Mouse (Mus musculus) kidney, embryonic 16.5 days (tissue): ENCODE results near the gene Shisa8. TPM values are rescaled to one million over a fixed set of nuclear protein-coding genes. Genes with fewer than 3 reads are reported as not detected.

Experiments used
- ATAC-seq: fragments of 200-750 bp; cut with Nextera tagmentation; 2 replicates; pipeline ENCODE4 v1.8.0; 2017; ENCODE audit warnings: moderate TSS enrichment; ENCODE audit not compliant: low FRiP score, low TSS enrichment
- H3K27ac ChIP-seq: fragments of 300-500 bp; sonication (generic); 2 replicates; pipeline ENCODE4 v1.5.1; 2014; ENCODE audit warnings: low read length
- H3K27me3 ChIP-seq: fragments of 300-500 bp; sonication (generic); 2 replicates; pipeline ENCODE4 v1.6.1; 2014; ENCODE audit warnings: low read length, control low read depth, mixed read lengths; ENCODE audit not compliant: insufficient read depth
- H3K36me3 ChIP-seq: fragments of 300-500 bp; sonication (generic); 2 replicates; pipeline ENCODE4 v1.6.1; 2014; ENCODE audit warnings: low read length, control low read depth, mixed read lengths; ENCODE audit not compliant: insufficient read depth
- H3K4me1 ChIP-seq: fragments of 300-500 bp; sonication (generic); 2 replicates; pipeline ENCODE4 v1.6.1; 2014; ENCODE audit warnings: low read length, control low read depth, mixed read lengths; ENCODE audit not compliant: insufficient read depth
- H3K4me2 ChIP-seq: fragments of 300-500 bp; sonication (generic); replicated peaks from 2 replicates; pipeline ENCODE4 v1.6.1; 2014; ENCODE audit warnings: low read depth, low read length
- H3K4me3 ChIP-seq: fragments of 300-500 bp; sonication (generic); 2 replicates; pipeline ENCODE4 v1.5.1; 2014; ENCODE audit warnings: mild to moderate bottlenecking, low read length
- H3K9ac ChIP-seq: fragments of 300-500 bp; sonication (generic); replicated peaks from 2 replicates; pipeline ENCODE4 v1.6.1; 2014; ENCODE audit warnings: low read length
- H3K9me3 ChIP-seq: fragments of 300-500 bp; sonication (generic); 2 replicates; pipeline ENCODE4 v1.6.1; 2016; ENCODE audit warnings: low read length, control low read depth
- WGBS: fragments of 180-500 bp; shearing (Covaris S2); extraction: QIAGEN DNeasy Blood & Tissue Kit; methylation state at CpG from one replicate; pipeline ENCODE4 v1.1.7; 2014; 5-methylcytosine and 5-hydroxymethylcytosine counted together
- polyA plus RNA-seq: library from polyadenylated mRNA; unstranded; fragments of >200 nt; fragmentation: Nextera tagmentation; extraction: Ambion mirVana; gene quantifications from 2 replicates; pipeline ENCODE4 v1.2.1, GENCODE M21; 2015

Shisa8 gene
- polyA plus RNA-seq, 1 experiment from 2014 or later = 0.41 TPM

DNA sequence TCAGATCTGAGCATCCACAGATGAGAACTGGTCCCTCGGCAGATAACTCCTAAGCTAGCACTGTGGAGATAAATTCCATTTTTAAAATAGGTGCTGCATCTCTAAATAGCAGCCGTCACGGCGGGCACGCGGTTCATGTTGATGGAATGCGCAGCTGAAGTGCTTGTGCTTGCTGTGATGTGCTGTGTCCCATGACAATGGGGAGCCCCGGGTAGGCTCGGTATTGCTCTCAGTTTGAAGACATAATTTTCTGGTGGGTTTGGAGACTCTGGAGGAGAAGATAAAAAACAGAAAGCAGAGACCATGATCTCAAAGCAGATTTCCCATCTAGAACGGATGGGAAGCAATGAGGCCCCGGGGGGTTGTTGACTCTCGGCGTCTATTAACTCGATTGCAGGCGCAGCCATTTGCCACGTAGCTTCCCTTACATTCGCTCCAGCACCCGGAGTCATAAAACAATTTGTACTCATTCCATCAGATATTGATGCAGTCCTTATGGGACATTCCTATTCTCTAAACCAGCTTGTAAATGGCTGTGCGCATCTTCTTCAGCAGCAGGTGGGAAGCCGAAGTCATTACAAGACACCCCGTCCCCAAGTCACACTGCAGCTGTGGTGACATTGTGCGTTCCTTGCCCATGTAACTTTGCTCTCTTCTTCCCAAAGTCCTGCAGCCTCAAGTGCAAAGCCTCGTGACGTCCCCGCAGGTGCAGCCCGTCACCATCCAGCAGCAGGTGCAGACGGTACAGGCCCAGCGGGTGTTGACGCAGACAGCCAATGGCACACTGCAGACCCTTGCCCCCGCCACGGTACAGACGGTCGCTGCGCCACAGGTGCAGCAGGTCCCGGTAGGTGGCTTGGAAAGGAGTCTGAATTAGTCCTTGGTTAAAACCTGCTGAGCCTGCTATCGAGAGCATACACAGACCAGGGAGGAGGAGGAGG lies 41.9 kb downstream of the Shisa8 start:
- no peak overlapping the region for H3K9ac ChIP-seq
- H3K27ac ChIP-seq = no peak overlapping the region
- H3K27me3 ChIP-seq = no peaks in the 10 kb centered on the region
- H3K4me3 ChIP-seq = no peak overlapping the region
- no peaks in the 10 kb centered on the region for H3K9me3 ChIP-seq
- WGBS = 76% methylated on average over 36 of the region's 36 CpGs
- peaks cover 36% of the 10 kb centered on the region for H3K4me1 ChIP-seq
- no peak overlapping the region for H3K4me2 ChIP-seq
- H3K36me3 ChIP-seq = peaks cover 44% of the 10 kb centered on the region
- no peak for ATAC-seq

DNA sequence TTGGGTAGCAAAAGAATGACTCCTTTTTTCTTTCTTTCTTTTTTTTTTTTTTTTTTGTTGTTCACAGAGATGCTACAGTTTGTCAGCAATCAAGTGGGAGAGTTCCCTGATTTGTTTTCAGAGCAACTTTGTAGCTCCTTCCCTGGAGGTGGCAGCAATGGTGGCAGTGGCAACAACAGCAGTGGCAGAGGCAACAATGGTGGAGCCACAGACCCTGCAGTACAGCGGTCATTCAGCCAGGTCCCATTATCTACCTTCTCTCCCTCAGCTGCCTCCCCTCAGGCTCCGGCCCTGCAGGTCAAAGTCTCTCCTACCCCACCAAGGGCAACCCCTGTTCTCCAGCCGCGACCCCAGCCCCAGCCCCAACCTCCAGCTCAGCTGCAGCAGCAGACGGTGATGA lies 42.9 kb downstream of the Shisa8 start:
- H3K4me3 ChIP-seq = no peak overlapping the region
- 64% methylated on average over 5 of the region's 5 CpGs for WGBS
- no peak overlapping the region for H3K9ac ChIP-seq
- H3K27ac ChIP-seq = no peak overlapping the region
- H3K27me3 ChIP-seq = no peaks in the 10 kb centered on the region
- no peak for ATAC-seq
- peaks cover 43% of the 10 kb centered on the region for H3K4me1 ChIP-seq
- no peak overlapping the region for H3K4me2 ChIP-seq
- H3K36me3 ChIP-seq = peaks cover 34% of the 10 kb centered on the region
- H3K9me3 ChIP-seq = no peaks in the 10 kb centered on the region

DNA sequence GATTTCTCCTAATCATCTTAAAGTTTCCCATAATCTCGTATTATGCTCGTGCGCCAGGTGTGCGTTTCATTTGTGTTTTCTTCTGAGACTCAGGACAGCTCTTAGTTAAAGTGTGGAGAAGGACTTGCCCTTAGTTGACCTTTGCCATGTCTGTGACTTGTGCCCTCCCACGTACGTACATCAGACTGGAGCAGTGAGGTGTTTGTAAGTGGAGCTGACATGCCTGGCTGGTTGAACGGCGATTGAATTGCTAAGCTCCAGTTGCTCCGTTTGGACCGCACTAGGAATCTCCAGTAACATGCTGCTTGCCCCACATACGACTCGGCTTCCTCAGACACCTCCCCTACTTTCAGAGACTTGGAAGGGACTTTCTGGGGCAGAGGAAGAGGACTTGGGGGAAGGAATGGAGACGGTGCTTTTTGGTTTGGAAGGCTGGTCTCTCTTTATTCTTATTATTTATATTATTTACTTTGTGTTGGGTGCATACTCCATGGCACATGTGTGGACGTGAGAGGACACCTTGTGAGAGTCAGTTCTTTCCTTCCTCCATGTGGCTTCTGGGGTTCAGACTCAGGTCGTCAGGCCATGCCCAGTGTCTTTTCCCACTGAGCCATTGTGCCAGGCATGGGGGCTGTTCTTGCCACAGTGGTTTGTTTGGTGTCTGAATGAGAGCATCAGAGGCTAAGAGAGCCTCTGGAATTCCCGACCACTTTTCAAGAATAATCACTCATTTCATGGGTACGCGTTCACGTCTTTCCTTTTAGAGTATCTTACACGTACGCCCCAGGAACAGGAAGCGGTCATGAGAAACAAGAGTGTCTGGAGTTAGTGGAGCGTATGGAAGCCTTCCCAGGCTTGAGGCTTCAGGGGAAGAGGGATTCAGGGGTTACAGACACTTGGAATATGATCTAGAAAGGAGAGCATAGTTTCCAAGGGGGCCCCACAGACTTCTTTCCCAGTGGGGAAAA lies 45.1 kb downstream of the Shisa8 start:
- ATAC-seq = peak; percentile 64
- no peak overlapping the region for H3K4me3 ChIP-seq
- H3K9ac ChIP-seq = peak overlapping the region; percentile 32; the same call in 1 of the 2 replicates
- peak overlapping the region; percentile 78 for H3K27ac ChIP-seq
- peaks cover 19% of the 10 kb centered on the region for H3K36me3 ChIP-seq
- H3K4me1 ChIP-seq = peaks cover 60% of the 10 kb centered on the region
- H3K4me2 ChIP-seq = peak overlapping the region; percentile 45
- no peaks in the 10 kb centered on the region for H3K27me3 ChIP-seq
- H3K9me3 ChIP-seq = no peaks in the 10 kb centered on the region
- 22% methylated on average over 23 of the region's 23 CpGs for WGBS

DNA sequence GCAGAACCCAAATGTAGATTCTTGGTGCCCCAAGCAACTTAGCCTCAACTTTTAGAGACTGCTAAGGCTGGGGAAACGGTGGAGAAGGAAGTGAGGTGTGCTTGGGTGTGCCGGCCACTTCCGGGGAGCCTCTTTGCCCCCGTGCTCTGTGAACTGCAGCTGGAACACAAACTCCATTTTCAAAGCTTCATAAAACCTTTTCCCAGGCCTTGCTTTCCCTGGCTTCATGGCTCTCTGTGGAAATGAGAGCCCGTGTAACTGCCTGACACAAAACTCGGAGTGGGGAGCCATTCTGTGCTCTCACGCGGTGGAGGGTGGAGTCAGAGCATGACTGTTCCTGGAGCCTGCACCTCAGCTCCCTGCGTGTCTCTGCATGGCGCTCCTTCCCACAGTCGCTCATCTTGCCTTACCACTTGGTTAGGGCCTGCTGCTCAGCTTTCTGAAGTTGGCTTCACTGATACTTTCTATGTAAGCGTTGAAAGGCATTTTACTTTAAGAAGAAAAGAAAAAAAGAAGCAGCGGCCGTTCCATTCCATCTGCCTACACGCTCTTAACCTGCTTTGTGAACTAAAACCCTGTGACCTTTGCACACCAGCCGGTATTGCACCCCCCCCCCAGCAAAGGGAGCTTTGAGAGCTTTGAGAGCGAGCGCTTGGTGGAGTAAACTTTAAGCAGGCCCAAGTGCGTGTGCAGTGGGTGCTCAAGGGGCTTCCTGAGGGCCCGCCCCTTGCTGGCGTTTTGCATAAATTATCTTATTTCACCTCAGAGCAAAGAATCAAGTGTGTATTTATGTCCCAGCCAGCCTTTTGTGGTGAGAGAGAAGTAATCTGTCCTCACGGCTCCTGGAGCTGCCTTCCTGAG lies 46.1 kb downstream of the Shisa8 start:
- ATAC-seq = peak; percentile 62

DNA sequence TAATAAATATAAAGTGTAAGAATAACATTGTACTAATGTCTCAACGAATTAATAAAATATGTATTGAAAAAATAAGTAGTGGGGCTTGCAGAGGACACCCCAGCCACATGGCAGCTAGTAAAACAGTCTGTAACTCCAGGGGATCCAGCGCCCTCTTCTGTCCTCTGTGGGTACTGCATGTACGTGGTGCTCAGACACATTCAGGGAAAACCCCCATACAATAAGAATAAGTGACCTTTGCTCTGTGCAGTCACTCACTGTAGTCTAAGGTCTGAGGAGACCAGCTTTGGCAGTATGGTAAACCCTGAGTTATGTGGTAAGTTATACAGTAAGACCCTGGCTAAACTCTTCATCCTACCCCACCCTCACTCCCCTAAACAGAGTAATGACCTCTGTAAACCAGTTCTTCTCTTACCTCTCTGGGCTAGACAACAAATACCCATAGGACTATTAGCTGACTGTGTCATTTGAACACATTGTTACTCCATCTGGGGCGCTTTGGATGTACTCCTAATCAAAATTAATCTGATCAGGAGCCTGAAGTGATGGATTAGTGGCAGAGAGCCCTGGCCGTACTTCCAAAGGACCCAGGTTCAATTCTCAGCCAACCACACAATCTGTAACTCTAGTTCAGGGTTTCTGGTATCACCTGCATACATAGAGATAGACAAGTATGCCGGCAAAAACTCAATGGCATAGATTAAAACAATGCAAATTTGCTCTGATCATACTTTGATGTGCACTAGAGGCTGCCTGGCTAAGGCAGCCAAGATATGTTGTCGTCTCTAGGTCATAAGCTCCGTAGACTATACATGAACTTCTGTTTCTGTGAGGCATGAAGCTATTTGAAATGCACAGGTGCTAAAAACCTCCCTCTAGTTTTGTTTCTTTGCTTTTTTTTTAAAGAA lies 47.0 kb downstream of the Shisa8 start:
- Histone ChIP-seq H3K9ac (peak overlapping the region; percentile 49), H3K27me3 (no peaks in the 10 kb centered on the region), H3K36me3 (peaks cover 6% of the 10 kb centered on the region), H3K9me3 (no peaks in the 10 kb centered on the region), H3K4me3 (no peak overlapping the region), H3K27ac (peak overlapping the region; percentile 78), H3K4me1 (peaks cover 70% of the 10 kb centered on the region), H3K4me2 (peak overlapping the region; percentile 45; the same call in 1 of the 2 replicates)
- WGBS = 49% methylated on average over 8 of the region's 8 CpGs
- ATAC-seq = peak; percentile 22; the same call in 1 of the 2 replicates

More for the DNA sequence above, 46.1 kb downstream of the Shisa8 start:
- peak overlapping the region; percentile 45 for H3K4me2 ChIP-seq
- peak overlapping the region; percentile 78 for H3K27ac ChIP-seq
- 26% methylated on average over 22 of the region's 22 CpGs for WGBS
- H3K4me3 ChIP-seq = 0 out of 2 replicates have a peak overlapping the region, but pooled peaks have one; percentile 2
- peaks cover 15% of the 10 kb centered on the region for H3K36me3 ChIP-seq
- peak overlapping the region; percentile 49 for H3K9ac ChIP-seq
- peaks cover 62% of the 10 kb centered on the region for H3K4me1 ChIP-seq
- H3K9me3 ChIP-seq = no peaks in the 10 kb centered on the region
- H3K27me3 ChIP-seq = no peaks in the 10 kb centered on the region

DNA sequence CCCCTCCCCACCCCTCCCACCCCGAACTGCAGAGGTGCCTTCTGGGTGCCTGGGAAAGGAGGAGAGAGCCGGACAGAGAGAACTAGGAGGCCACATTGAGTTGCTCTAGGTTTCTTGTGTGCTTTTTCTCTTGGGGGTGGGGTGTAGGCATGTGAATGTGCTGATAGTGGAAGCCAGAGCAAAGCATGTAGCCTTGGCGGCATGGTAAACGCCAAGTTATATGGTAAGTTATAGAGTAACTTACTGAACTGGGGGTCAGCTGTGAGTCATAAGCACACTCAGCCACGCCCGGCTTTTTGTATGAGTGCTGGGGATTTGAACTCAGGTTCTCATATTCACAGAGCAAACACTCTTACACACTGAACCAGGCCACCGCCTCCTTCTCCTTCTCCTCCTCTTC lies 48.1 kb downstream of the Shisa8 start:
- no peak overlapping the region for H3K9ac ChIP-seq
- H3K9me3 ChIP-seq = no peaks in the 10 kb centered on the region
- H3K27ac ChIP-seq = peak overlapping the region; percentile 73
- H3K4me2 ChIP-seq = 0 out of 2 replicates have a peak overlapping the region, but pooled peaks have one; percentile 10
- ATAC-seq = no peak
- H3K4me1 ChIP-seq = peaks cover 70% of the 10 kb centered on the region
- WGBS = 60% methylated on average over 7 of the region's 7 CpGs
- no peaks in the 10 kb centered on the region for H3K27me3 ChIP-seq
- H3K36me3 ChIP-seq = no peaks in the 10 kb centered on the region
- H3K4me3 ChIP-seq = no peak overlapping the region

DNA sequence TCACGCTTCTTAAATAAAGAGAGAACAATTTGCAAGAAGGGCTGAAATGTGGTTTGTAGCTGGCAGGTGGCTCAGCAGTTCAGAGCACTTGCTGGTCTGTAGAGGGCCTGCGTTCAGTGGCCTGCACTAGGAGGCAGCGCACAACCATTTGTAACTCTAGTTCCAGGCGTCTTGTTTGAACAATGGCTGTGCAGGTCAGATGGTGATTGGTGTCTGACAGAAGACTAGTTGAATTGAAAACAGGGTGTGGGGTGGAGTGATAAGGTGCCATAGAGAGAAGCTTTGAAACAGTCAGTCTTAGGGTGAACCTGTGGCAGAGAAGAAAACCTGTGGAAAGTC lies 48.6 kb downstream of the Shisa8 start:
- no peaks in the 10 kb centered on the region for H3K36me3 ChIP-seq
- H3K9me3 ChIP-seq = no peaks in the 10 kb centered on the region
- H3K27ac ChIP-seq = peak overlapping the region; percentile 73
- no peak overlapping the region for H3K4me3 ChIP-seq
- no peak for ATAC-seq
- 0 out of 2 replicates have a peak overlapping the region, but pooled peaks have one; percentile 10 for H3K4me2 ChIP-seq
- H3K27me3 ChIP-seq = no peaks in the 10 kb centered on the region
- WGBS = 55% methylated on average over 4 of the region's 4 CpGs
- peaks cover 71% of the 10 kb centered on the region for H3K4me1 ChIP-seq
- no peak overlapping the region for H3K9ac ChIP-seq

DNA sequence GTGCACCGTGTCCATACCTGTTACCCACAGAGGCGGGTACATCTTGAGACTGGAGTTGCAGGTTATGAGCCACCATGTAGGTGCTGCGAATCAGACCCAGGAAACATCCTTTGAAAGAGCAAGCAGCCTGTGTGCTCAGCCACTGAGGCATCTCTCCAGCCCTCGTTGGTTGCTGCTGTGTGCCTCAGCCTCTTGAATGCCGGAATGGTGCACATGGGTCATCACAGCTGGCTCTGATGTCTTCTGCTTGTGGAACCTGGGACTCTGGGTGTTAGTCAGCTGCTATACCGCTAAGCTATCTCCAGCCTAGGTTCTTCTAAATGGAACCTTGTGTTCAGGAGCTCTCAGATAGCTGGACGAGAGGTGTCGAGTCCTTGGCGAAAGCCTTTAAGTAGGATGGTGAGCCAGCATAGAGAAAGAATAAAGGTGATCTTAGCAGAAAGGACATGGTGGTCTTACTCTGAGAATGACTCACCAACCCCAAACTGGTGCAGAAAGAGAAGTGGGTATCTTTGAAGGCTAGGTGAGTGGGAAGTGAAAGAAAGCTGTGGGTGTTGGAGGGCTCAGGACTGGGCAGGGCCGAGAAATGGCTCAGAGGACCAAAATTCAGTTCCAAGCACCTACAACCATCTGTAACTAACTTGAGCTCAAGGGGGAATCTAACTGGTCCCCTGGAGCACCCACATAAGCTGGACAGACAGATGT lies 49.1 kb downstream of the Shisa8 start:
- H3K4me1 ChIP-seq = peaks cover 72% of the 10 kb centered on the region

More for the DNA sequence above, 49.1 kb downstream of the Shisa8 start:
- H3K9ac ChIP-seq = no peak overlapping the region
- no peaks in the 10 kb centered on the region for H3K36me3 ChIP-seq
- no peak overlapping the region for H3K4me3 ChIP-seq
- WGBS = 80% methylated on average over 10 of the region's 10 CpGs
- H3K9me3 ChIP-seq = no peaks in the 10 kb centered on the region
- peak overlapping the region; percentile 73 for H3K27ac ChIP-seq
- no peak for ATAC-seq
- H3K4me2 ChIP-seq = no peak overlapping the region
- no peaks in the 10 kb centered on the region for H3K27me3 ChIP-seq
